Mouse (Mus musculus) kidney, adult 2 months (tissue): ENCODE data around the gene Akap11.

Source experiments
- CTCF ChIP-seq: fragments of 200-500 bp; conservative IDR thresholded peaks from 2 replicates; pipeline ENCODE4 v1.5.1; 2011; ENCODE audit warnings: low read depth, mild to moderate bottlenecking, control low read depth, low read length, moderate library complexity, mixed read lengths; ENCODE audit not compliant: insufficient read depth, insufficient read length
- POLR2A ChIP-seq: fragments of 200-500 bp; IDR thresholded peaks from one replicate; pipeline ENCODE4 v1.6.1; 2011; ENCODE audit warnings: low read depth, low read length, control low read depth

- TF ChIP-seq CTCF (no peak), POLR2A (no peak)
Observed at GRCm38 (mm10) chr14:78559042-78559441, 22.4 kb upstream of the Akap11 start.
